Mouse (Mus musculus) limb, embryonic 12.5 days (tissue): ENCODE results near the gene Enpp1. TPM values are rescaled to one million over a fixed set of nuclear protein-coding genes. Genes with fewer than 3 reads are reported as not detected.
A peak's percentile ranks its signal among the peaks of the same experiment; 100 is the strongest.

Source experiments
- ATAC-seq: fragments of 200-750 bp; cut with Nextera tagmentation; 2 replicates; pipeline ENCODE4 v1.8.0; 2017; ENCODE audit warnings: low read depth, moderate TSS enrichment; ENCODE audit not compliant: insufficient number of reproducible peaks, insufficient read depth, low FRiP score, low TSS enrichment
- H3K27ac ChIP-seq: fragments of 300-500 bp; sonication (generic); 2 replicates; pipeline ENCODE4 v1.5.1; 2016; ENCODE audit warnings: mild to moderate bottlenecking, moderate library complexity
- H3K27me3 ChIP-seq: fragments of 300-500 bp; sonication (generic); 2 replicates; pipeline ENCODE4 v1.6.1; 2016; ENCODE audit warnings: mild to moderate bottlenecking, moderate library complexity
- H3K36me3 ChIP-seq: fragments of 300-500 bp; sonication (generic); 2 replicates; pipeline ENCODE4 v1.6.1; 2016; ENCODE audit warnings: mild to moderate bottlenecking, moderate library complexity
- H3K4me1 ChIP-seq: fragments of 300-500 bp; sonication (generic); replicated peaks from 2 replicates; pipeline ENCODE4 v1.6.1; 2016
- H3K4me2 ChIP-seq: fragments of 300-500 bp; sonication (generic); 2 replicates; pipeline ENCODE4 v1.6.1; 2016; ENCODE audit warnings: mild to moderate bottlenecking, moderate library complexity
- H3K4me3 ChIP-seq: fragments of 300-500 bp; sonication (generic); replicated peaks from 2 replicates; pipeline ENCODE4 v1.5.1; 2016; ENCODE audit warnings: mild to moderate bottlenecking
- H3K9ac ChIP-seq: fragments of 300-500 bp; sonication (generic); replicated peaks from 2 replicates; pipeline ENCODE4 v1.6.1; 2016; ENCODE audit warnings: mild to moderate bottlenecking, moderate library complexity
- H3K9me3 ChIP-seq: fragments of 300-500 bp; sonication (generic); 2 replicates; pipeline ENCODE4 v1.6.1; 2016; ENCODE audit warnings: mild to moderate bottlenecking, moderate library complexity
- WGBS: fragments of 180-500 bp; shearing (Covaris S2); methylation state at CpG from one replicate; pipeline ENCODE4 v1.1.7; 2016; 5-methylcytosine and 5-hydroxymethylcytosine counted together
- polyA plus RNA-seq: library from polyadenylated mRNA; unstranded; fragments of >200 nt; fragmentation: Nextera tagmentation; extraction: Ambion mirVana; gene quantifications from 2 replicates; pipeline ENCODE4 v1.2.1, GENCODE M21; 2016

The Enpp1 gene
- polyA plus RNA-seq: 3.3 and 3.6 TPM in 2 replicates

DNA sequence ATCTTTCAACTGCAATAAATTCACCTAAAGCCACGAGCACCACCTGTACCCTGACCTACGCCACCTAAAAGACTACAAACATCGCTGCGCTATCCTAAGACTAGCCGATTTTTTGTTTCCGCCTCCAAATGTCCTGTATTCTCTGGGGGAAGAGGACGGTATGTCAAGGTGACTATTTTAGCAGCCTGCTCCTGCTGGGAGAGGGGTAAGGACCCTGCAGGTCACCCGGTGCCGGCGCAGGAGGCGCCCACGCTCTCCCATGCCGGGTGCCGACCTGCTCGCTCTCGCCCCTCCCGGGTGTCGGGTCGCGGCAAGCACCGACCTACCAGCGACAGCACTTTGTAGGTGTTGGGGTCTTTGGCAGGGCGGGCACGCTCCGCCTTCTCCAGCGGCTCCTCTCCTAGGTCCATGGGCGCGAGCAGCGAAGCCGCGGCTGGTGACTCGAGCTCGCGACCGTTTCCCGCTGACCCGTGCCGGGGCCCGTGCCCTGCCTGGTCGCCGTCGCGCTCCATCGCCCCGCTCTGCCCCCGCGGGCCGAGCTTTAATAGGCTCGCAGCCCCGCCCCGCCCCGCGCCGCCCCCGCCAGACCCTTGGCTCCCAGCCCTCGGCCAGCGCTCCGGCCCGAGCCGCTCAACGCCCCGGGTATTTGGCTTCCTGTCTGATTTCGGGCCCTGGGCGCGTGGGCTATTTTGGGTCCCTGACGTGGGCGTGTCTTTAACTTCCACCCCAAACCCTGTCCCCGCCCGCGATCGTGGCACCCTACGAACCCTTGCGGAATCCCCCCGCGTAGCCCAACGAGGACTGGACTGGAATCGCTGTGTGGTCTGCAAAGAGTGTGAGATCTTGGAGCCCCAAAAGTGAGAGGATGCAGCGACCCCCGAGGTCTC lies at the start of gene Enpp1:
Gene Enpp1, minus strand, starts transcription at position 680 of the 887 bp plus-strand sequence.
- peak within 1 kb of the TSS; percentile 75 for H3K9ac ChIP-seq
- peaks cover 9% of the 10 kb centered on the region for H3K4me1 ChIP-seq
- no peaks in the 10 kb centered on the region for H3K9me3 ChIP-seq
- H3K4me3 ChIP-seq: peak within 1 kb of the TSS; percentile 68
- H3K4me2 ChIP-seq: peak within 1 kb of the TSS; percentile 96
- under 1% methylated on average over 77 of the region's 79 CpGs for WGBS
- no peaks in the 10 kb centered on the region for H3K36me3 ChIP-seq
- H3K27ac ChIP-seq: no peak within 1 kb of the TSS
- ATAC-seq: peak; percentile 70
- peaks cover 3% of the 10 kb centered on the region; the same call in 1 of the 2 replicates for H3K27me3 ChIP-seq

DNA sequence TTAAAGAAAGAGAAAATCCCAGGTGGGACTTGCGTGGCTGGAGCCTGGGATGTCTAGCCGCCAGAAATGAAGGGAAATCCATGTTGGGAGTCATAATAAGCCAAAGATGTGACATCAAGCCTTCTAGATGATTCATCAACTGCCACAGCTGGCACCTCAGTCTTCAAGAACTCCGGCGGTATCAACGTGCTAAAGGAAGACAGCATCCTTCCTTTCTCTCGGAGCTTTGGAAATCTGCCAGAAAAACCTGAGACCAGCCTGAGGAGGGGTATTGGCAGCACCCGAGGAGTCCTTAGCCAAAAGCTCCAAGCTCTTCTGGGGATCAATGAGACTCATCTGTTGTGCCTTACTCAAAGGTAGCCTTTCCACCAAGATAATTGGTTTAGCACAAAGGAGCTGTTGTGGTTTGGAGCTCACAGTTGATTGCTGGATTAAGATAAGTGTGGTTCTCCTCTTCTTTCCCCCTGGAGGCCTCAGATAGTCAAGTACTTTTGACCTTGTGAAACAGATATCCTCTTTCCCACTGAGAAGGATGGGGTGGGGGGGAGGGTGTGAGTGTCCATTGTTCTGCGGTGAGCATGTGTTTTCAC lies 46.5 kb upstream of the Enpp1 start:
- no peaks in the 10 kb centered on the region for H3K36me3 ChIP-seq
- no peaks in the 10 kb centered on the region for H3K9me3 ChIP-seq
- no peak overlapping the region for H3K9ac ChIP-seq
- no peak overlapping the region for H3K4me3 ChIP-seq
- ATAC-seq: no peak
- H3K4me2 ChIP-seq: no peak overlapping the region
- H3K27me3 ChIP-seq: no peaks in the 10 kb centered on the region
- H3K27ac ChIP-seq: no peak overlapping the region
- peaks cover 21% of the 10 kb centered on the region for H3K4me1 ChIP-seq
- 69% methylated on average over 8 of the region's 8 CpGs for WGBS

DNA sequence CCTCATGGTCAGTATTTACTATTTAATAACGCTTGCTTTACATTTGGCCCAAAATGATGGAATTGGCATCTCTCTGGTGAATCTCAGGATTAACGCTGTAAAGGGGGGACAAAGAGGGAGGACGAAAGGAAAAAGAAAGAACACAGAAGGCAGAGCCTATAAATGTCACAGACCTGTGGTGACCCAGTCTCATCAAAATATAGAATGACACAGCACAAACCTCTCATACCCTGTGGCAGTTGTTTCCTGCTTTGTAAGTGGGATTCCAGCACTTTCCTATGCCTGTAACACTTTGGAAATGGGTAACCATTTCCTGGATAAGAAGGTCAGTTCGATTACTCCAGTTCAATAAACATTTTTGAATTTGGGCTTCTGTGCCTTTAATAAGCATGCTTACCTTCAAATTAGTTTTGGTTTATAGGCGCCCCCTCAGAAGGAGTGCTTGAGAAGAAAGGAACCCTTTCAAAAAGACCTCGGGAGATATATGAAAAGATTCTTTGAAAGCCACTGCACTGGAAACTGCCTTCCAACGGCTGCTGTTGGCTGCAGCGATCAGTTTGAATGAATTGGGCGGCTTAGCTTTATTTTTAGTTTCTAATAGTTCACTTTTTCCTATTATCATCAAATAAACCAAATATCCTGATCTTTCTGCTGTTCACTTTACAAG lies 43.0 kb upstream of the Enpp1 start:
- peak overlapping the region; percentile 43 for H3K4me2 ChIP-seq

GRCm38 (mm10) chr10:24754251-24754835 lies 42.4 kb upstream of the Enpp1 start:
- no peak overlapping the region for H3K9ac ChIP-seq
- WGBS: 49% methylated on average over 11 of the region's 11 CpGs
- H3K4me3 ChIP-seq: peak overlapping the region; percentile 19
- no peak for ATAC-seq
- H3K27me3 ChIP-seq: no peaks in the 10 kb centered on the region
- peak overlapping the region; percentile 64 for H3K27ac ChIP-seq
- peaks cover 21% of the 10 kb centered on the region for H3K4me1 ChIP-seq
- no peaks in the 10 kb centered on the region for H3K9me3 ChIP-seq
- H3K36me3 ChIP-seq: no peaks in the 10 kb centered on the region
- peak overlapping the region; percentile 43 for H3K4me2 ChIP-seq

More for the DNA sequence above, 43.0 kb upstream of the Enpp1 start:
- ATAC-seq: no peak
- H3K27me3 ChIP-seq: no peaks in the 10 kb centered on the region
- H3K27ac ChIP-seq: peak overlapping the region; percentile 81
- H3K36me3 ChIP-seq: no peaks in the 10 kb centered on the region
- peaks cover 21% of the 10 kb centered on the region for H3K4me1 ChIP-seq
- H3K9ac ChIP-seq: no peak overlapping the region
- H3K4me3 ChIP-seq: no peak overlapping the region
- WGBS: 68% methylated on average over 9 of the region's 9 CpGs
- H3K9me3 ChIP-seq: no peaks in the 10 kb centered on the region

GRCm38 (mm10) chr10:24753536-24754250 lies 41.7 kb upstream of the Enpp1 start:
- H3K9ac ChIP-seq: no peak overlapping the region
- H3K36me3 ChIP-seq: no peaks in the 10 kb centered on the region
- no peaks in the 10 kb centered on the region for H3K27me3 ChIP-seq
- peak overlapping the region; percentile 19 for H3K4me3 ChIP-seq
- no peak overlapping the region for H3K27ac ChIP-seq
- peak overlapping the region; percentile 43 for H3K4me2 ChIP-seq
- ATAC-seq: no peak
- WGBS: 66% methylated on average over 16 of the region's 16 CpGs
- H3K9me3 ChIP-seq: no peaks in the 10 kb centered on the region
- peaks cover 21% of the 10 kb centered on the region for H3K4me1 ChIP-seq

- H3K4me2 ChIP-seq: peak overlapping the region; percentile 21; the same call in 1 of the 2 replicates
- ATAC-seq: no peak
- no peak overlapping the region for H3K4me3 ChIP-seq
- H3K9me3 ChIP-seq: no peaks in the 10 kb centered on the region
- no peaks in the 10 kb centered on the region for H3K36me3 ChIP-seq
- 0 out of 2 replicates have a peak overlapping the region, but pooled peaks have one; percentile 50 for H3K27ac ChIP-seq
- peaks cover 6% of the 10 kb centered on the region for H3K4me1 ChIP-seq
- H3K27me3 ChIP-seq: no peaks in the 10 kb centered on the region
- no peak overlapping the region for H3K9ac ChIP-seq
- 57% methylated on average over 13 of the region's 13 CpGs for WGBS
Measured at GRCm38 (mm10) chr10:24742950-24743487, 31.1 kb upstream of the Enpp1 start.

DNA sequence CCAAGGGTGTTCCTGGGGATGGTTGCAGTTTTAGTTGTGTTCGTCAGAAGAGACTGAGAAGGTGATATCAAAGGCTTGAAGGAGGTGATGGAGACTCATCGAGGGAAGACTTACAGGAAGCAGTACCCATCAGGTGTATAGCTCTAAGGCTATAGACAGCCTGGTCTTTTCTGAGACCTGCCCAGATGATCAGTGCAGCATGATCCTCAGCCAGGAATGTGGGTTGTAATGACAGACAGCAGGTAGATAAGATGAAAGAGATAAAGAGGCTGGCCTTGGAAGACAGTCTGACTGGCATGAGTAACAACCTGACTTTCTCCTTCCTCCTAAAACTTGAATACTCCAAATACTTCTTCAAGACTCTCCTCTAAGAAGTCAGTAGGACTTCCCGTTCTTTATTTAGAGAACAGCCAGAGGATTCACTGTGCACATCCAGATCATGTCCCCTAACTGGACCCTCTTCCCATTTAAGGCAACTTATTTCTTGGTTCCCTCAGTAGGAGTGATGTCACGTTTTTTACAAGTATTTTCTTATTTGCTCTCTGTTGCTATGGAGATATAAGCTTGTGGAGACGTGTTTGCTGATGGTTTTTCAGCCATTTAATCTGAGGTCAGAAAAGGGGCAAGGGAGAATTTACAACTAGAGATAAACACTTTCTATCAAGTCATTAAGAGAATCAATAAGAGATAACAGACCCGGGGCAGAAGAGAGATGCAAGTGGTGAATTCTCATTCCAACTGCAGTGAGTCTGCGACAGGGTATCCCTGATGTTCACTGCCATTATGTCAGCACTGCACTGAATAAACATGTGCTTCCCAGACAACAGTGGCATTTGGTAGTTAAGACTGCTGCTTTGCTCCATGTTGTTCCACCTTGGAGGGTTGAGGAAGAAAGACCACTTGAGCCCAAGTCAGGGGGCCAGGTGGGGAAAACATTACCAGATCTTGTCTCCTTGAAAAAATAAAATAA lies 29.6 kb upstream of the Enpp1 start:
- Histone ChIP-seq H3K4me1 (peaks cover 6% of the 10 kb centered on the region), H3K27me3 (no peaks in the 10 kb centered on the region), H3K27ac (no peak overlapping the region), H3K9me3 (no peaks in the 10 kb centered on the region), H3K4me3 (no peak overlapping the region), H3K4me2 (no peak overlapping the region), H3K36me3 (no peaks in the 10 kb centered on the region), H3K9ac (no peak overlapping the region)
- WGBS: 58% methylated on average over 7 of the region's 7 CpGs
- no peak for ATAC-seq

DNA sequence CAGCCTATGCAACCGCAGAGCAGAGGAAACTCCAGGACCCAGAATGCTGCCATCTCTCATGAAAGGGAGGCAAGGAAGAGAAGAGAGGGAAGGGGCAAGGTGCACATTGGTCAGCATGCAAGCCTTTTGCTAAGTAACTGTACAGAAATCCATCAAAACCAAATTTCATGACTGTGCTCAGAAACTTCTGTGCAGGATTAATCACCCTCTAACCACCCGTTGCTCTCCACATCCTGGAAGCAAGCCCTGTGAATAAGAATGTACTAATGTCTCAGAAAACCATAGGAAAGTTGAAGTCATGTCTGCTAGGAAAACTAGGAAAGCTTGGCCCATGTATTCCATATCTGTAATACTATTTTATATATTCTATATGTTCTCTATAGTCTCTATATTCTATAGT lies 27.2 kb upstream of the Enpp1 start:
- no peaks in the 10 kb centered on the region for H3K36me3 ChIP-seq
- peaks cover 6% of the 10 kb centered on the region for H3K4me1 ChIP-seq
- 0 out of 2 replicates have a peak, but pooled peaks cover 4% of the 10 kb centered on the region for H3K9me3 ChIP-seq
- H3K9ac ChIP-seq: no peak overlapping the region
- H3K27me3 ChIP-seq: no peaks in the 10 kb centered on the region
- 79% methylated on average over 2 of the region's 2 CpGs for WGBS
- no peak overlapping the region for H3K4me2 ChIP-seq
- no peak for ATAC-seq
- no peak overlapping the region for H3K4me3 ChIP-seq
- H3K27ac ChIP-seq: no peak overlapping the region

GRCm38 (mm10) chr10:24738456-24738855 lies 26.5 kb upstream of the Enpp1 start:
- Histone ChIP-seq H3K36me3 (no peaks in the 10 kb centered on the region), H3K4me1 (peaks cover 4% of the 10 kb centered on the region), H3K27me3 (no peaks in the 10 kb centered on the region), H3K4me2 (no peak overlapping the region), H3K27ac (no peak overlapping the region), H3K9ac (no peak overlapping the region), H3K4me3 (no peak overlapping the region), H3K9me3 (0 out of 2 replicates have a peak, but pooled peaks cover 4% of the 10 kb centered on the region)
- ATAC-seq: no peak
- 56% methylated on average over 2 of the region's 2 CpGs for WGBS
